Mouse (Mus musculus) stomach, embryonic 16.5 days (tissue): ENCODE measurements at regions not wholly inside any gene's neighbourhood (a gene's known extent, or its start where the extent isn't known, plus 50 kb on each side); places are given as distances from the start of the nearest gene placed in this dataset.

Experiments
- ATAC-seq: fragments of 200-750 bp; cut with Nextera tagmentation; 2 replicates; pipeline ENCODE4 v1.8.0; 2017; ENCODE audit warnings: moderate number of reproducible peaks, moderate TSS enrichment; ENCODE audit not compliant: insufficient read depth, low FRiP score
- H3K27ac ChIP-seq: fragments of 300-500 bp; sonication (generic); 2 replicates; pipeline ENCODE4 v1.5.1; 2014; ENCODE audit warnings: low read length
- H3K27me3 ChIP-seq: fragments of 300-500 bp; sonication (generic); 2 replicates; pipeline ENCODE4 v1.6.1; 2014; ENCODE audit warnings: low read length, control low read depth, mixed read lengths; ENCODE audit not compliant: control insufficient read depth, insufficient read depth
- H3K36me3 ChIP-seq: fragments of 300-500 bp; sonication (generic); 2 replicates; pipeline ENCODE4 v1.6.1; 2014; ENCODE audit warnings: low read length; ENCODE audit not compliant: control insufficient read depth, insufficient read depth
- H3K4me1 ChIP-seq: fragments of 300-500 bp; sonication (generic); 2 replicates; pipeline ENCODE4 v1.6.1; 2014; ENCODE audit warnings: low read length, control low read depth, mixed read lengths; ENCODE audit not compliant: control insufficient read depth, insufficient read depth
- H3K4me2 ChIP-seq: fragments of 300-500 bp; sonication (generic); 2 replicates; pipeline ENCODE4 v1.6.1; 2014; ENCODE audit warnings: low read depth, low read length, mixed read lengths
- H3K4me3 ChIP-seq: fragments of 300-500 bp; sonication (generic); replicated peaks from 2 replicates; pipeline ENCODE4 v1.5.1; 2014; ENCODE audit warnings: mild to moderate bottlenecking, low read length
- H3K9ac ChIP-seq: fragments of 300-500 bp; sonication (generic); 2 replicates; pipeline ENCODE4 v1.6.1; 2014; ENCODE audit warnings: low read length
- H3K9me3 ChIP-seq: fragments of 300-500 bp; sonication (generic); replicated peaks from 2 replicates; pipeline ENCODE4 v1.6.1; 2016; ENCODE audit warnings: low read length, control low read depth; ENCODE audit not compliant: control insufficient read depth
- WGBS: fragments of 180-500 bp; shearing (Covaris S2); extraction: QIAGEN DNeasy Blood & Tissue Kit; methylation state at CpG from one replicate; pipeline ENCODE4 v1.1.7; 2014; 5-methylcytosine and 5-hydroxymethylcytosine counted together

DNA sequence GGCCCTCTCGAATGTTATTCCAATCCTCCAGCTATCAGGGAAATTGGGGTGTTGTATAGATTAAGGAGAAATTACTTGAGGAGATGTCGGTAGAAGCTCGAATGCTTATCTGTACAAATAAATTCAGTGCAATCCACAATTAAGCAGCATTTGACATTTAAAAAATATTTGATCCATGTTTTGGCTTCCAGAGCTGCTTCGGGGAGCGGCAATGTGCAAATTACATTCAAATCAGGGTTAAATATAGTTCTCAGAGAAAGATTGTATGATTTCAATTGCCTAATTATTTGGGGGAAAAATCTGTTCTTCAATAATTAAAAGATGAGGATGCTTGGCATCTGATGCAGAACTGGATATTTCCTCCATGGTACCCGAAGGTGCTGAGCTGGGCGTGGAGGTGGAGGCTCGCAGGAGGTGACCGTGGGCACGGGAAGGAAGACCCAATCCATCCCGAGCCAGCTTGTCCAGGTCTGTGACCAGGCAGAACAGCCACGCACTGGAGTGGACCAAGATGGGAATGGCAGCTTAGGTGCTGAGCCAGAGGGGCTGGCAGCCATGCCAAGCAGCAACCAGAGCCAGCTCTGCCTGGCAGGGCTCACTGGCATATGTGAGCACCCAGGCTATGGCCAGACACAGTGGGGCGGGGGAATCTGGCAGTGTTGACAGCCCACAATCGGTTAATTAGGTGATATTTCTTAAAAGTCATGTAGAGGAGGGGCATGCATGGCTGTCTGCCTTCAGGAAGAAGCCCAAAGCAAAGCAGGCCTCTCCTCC is 117.5 kb downstream of the Kif26a start:
- no peak overlapping the region for H3K4me3 ChIP-seq
- H3K27me3 ChIP-seq = no peaks in the 10 kb centered on the region
- no peak for ATAC-seq
- H3K9me3 ChIP-seq = no peaks in the 10 kb centered on the region
- no peak overlapping the region for H3K27ac ChIP-seq
- no peak overlapping the region for H3K9ac ChIP-seq
- no peaks in the 10 kb centered on the region for H3K36me3 ChIP-seq
- no peak overlapping the region for H3K4me2 ChIP-seq
- 79% methylated on average over 14 of the region's 14 CpGs for WGBS
- H3K4me1 ChIP-seq = no peaks in the 10 kb centered on the region

DNA sequence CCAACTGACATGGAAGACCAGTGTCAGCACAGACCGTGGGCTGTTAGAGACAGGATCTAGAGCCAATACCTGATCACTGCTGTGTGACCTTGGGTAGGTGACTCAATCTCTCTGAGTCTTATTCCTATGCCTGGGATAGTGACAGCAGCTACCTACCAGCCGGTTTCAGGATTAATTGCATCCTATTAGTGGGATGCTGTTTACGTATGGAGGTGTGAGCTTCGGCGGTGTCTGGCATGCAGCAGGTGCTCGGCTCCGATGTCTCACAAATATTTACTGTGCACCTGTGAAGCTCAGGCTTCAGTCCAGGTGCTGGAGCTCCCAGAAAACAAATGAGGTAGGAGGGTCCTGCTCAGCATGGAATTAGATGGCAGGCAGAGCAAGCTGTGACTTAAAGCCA is 118.2 kb downstream of the Kif26a start:
- Histone ChIP-seq H3K4me1 (no peaks in the 10 kb centered on the region), H3K4me3 (no peak overlapping the region), H3K27me3 (no peaks in the 10 kb centered on the region), H3K9me3 (no peaks in the 10 kb centered on the region), H3K9ac (no peak overlapping the region), H3K36me3 (no peaks in the 10 kb centered on the region), H3K4me2 (no peak overlapping the region), H3K27ac (no peak overlapping the region)
- WGBS = 38% methylated on average over 7 of the region's 7 CpGs
- ATAC-seq = no peak

DNA sequence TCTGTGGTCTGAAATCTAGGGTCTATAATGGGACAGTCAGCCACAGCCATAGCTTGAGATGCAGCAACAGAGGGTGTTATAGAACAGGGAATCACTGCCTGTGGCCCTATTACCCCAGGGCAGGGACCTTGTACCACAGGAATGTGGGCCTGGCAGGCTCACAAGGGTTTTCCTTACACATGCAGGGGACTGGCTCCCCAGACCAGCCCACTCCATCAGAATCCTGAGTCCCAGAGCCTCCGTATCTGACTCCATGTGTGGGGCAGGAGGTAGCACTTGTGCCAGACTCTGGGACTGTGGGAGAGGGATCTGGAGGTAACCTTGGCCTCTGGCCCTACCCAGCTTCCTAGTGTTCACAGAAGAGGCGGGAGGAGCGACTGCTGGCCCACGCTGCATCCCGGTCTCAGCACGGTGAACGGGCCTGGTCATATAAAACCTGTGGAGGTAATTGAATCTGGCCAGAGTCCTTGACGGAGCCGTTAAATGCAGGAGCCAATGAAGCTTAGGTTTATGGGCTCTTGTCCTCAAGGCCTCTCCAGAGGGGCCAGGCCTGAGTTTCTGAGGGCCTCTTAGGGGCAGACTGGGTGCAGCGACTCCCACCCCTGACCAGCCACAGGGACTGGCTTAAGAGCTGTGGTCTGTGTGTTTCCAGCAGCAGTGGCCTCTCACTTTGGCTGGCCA is 119.4 kb downstream of the Kif26a start:
- Histone ChIP-seq H3K9me3 (no peaks in the 10 kb centered on the region), H3K36me3 (no peaks in the 10 kb centered on the region), H3K27ac (no peak overlapping the region), H3K4me2 (no peak overlapping the region), H3K4me3 (no peak overlapping the region), H3K27me3 (no peaks in the 10 kb centered on the region), H3K9ac (no peak overlapping the region), H3K4me1 (no peaks in the 10 kb centered on the region)
- ATAC-seq = no peak
- 59% methylated on average over 10 of the region's 10 CpGs for WGBS

DNA sequence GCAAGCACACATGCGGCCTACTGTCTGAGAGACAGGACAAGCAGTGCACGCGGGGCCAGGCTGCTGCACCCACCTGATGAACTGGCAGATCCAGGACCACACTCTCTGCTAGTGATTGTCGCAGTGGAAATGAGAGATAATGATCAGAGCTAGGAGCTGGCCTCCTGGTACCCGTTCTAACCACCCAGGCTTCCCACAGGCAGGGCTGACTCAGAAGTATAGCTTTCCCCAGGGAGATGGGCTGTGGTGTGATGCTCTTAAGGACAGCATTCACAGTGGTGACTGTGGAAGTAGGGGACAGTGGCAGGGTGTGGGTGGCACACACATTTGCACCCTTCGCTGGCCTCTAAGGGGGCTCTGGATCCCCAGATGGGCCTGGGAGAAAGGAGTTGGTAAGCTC is 128.0 kb downstream of the Kif26a start:
- Histone ChIP-seq H3K27ac (no peak overlapping the region), H3K4me1 (no peaks in the 10 kb centered on the region; the same call in 1 of the 2 replicates), H3K27me3 (no peaks in the 10 kb centered on the region), H3K36me3 (no peaks in the 10 kb centered on the region), H3K4me2 (no peak overlapping the region), H3K4me3 (no peak overlapping the region), H3K9me3 (no peaks in the 10 kb centered on the region), H3K9ac (no peak overlapping the region)
- 81% methylated on average over 6 of the region's 6 CpGs for WGBS
- ATAC-seq = no peak

DNA sequence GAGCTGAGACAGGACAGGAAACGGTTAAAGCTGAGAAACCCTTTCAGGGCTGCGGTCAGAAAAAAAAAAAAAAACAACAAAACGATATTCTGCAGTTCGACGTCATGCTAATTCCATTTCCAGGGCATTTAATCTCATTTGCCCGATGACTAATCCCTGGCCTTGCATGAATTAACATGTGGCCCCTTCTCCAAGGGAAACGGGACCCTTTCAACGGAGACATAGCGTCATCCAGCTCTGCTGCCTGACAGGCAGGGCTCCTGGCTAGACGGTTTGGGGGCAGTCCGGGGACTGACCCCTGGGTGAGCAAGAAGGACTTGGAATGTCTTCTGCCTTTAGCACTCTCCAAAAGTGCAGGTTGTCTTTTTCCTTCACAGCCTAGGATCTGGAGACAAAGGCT is 128.7 kb downstream of the Kif26a start:
- H3K4me2 ChIP-seq = no peak overlapping the region
- 30% methylated on average over 11 of the region's 11 CpGs for WGBS
- ATAC-seq = no peak

DNA sequence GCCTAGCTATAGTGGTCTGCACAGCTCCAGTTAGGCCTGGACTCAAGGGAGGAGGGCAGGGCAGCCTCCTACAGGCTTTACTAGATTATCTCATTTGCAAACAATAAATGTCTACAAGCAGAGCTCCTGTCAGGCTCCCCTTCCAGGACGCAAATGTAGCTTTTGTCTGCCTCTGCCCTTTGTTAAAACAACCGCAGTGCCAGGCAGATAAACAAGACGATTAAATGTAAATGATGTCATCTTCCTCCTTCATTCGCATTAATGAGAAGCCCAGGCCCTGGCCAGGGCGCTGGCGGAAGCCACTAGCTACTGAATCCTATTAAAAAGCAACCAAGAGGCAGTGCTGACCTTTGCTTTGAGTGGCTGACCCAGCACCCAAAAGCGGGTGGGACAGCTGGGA is 130.6 kb downstream of the Kif26a start:
- 33% methylated on average over 7 of the region's 7 CpGs for WGBS
- Histone ChIP-seq H3K4me3 (no peak overlapping the region), H3K9me3 (no peaks in the 10 kb centered on the region), H3K4me2 (no peak overlapping the region), H3K27ac (no peak overlapping the region), H3K36me3 (no peaks in the 10 kb centered on the region), H3K27me3 (no peaks in the 10 kb centered on the region), H3K4me1 (no peaks in the 10 kb centered on the region; the same call in 1 of the 2 replicates), H3K9ac (no peak overlapping the region)
- no peak for ATAC-seq

More for the DNA sequence above, 128.7 kb downstream of the Kif26a start:
- no peaks in the 10 kb centered on the region for H3K9me3 ChIP-seq
- H3K4me1 ChIP-seq = no peaks in the 10 kb centered on the region; the same call in 1 of the 2 replicates
- no peak overlapping the region for H3K4me3 ChIP-seq
- H3K36me3 ChIP-seq = no peaks in the 10 kb centered on the region
- H3K9ac ChIP-seq = no peak overlapping the region
- no peaks in the 10 kb centered on the region for H3K27me3 ChIP-seq
- H3K27ac ChIP-seq = no peak overlapping the region

DNA sequence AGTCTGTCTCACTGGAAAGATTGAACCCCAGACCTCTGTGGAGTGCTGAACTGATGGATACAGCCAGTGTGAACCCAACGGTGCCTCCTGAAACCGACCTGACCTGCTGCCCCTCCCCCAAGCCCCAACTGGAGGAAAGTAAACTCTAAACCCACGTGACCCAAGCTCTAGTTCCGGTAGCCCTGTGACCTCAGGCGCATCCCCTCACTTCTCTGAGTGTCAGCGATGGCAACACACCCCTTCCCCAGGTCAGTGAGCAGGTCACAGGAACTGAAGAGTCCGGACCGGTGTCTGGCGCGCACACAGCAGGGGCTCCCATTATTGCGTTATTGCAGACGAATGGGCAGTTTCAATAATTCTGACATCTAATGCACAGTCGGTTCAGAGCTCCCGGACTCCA is 131.5 kb downstream of the Kif26a start:
- WGBS = 55% methylated on average over 14 of the region's 14 CpGs
- Histone ChIP-seq H3K4me3 (no peak overlapping the region), H3K9ac (no peak overlapping the region), H3K36me3 (no peaks in the 10 kb centered on the region), H3K9me3 (no peaks in the 10 kb centered on the region), H3K4me1 (no peaks in the 10 kb centered on the region; the same call in 1 of the 2 replicates), H3K4me2 (no peak overlapping the region), H3K27ac (no peak overlapping the region), H3K27me3 (no peaks in the 10 kb centered on the region)
- ATAC-seq = no peak

DNA sequence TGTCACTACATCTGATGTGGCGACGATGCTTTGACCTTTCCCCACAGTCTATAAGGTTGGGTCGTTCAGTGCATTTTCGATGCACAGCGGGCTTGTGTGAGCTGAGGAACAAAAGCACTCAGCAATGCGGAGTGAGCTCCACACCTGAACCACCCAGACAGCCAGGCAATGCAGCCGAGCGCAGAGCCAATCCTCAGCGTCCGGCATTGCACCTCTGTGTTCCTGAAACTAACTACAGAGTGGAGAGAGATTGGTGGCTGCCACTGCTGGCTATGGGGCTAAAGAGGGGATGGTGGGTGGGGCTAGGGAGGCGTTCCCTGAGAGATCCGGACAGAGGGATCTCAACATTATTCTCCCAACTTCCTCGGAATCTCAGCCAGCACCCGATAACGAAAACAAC is 139.1 kb downstream of the Kif26a start:
- WGBS = 43% methylated on average over 15 of the region's 15 CpGs
- Histone ChIP-seq H3K27me3 (no peaks in the 10 kb centered on the region), H3K9me3 (no peaks in the 10 kb centered on the region), H3K27ac (no peak overlapping the region), H3K4me1 (no peaks in the 10 kb centered on the region), H3K4me3 (no peak overlapping the region), H3K9ac (no peak overlapping the region), H3K4me2 (no peak overlapping the region), H3K36me3 (no peaks in the 10 kb centered on the region)
- ATAC-seq = no peak

DNA sequence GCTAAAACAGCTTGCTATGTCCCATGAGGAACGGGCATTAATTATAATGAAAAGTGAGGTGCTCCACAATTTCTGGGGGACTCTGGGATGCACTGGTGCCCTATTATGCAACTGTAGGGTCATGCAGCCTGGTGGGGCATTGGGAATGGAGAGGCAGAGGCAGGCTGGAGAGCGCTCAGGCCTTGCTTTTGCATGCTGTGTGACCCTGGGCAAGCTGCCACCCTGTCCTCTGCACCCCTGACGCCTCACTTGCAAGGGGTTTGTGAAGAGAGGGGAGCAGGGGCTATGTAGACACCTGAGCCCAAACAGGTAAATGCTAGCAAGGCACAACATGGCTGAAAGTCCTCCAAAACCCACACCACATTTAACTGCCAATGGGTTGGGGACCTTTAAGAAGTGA is 142.8 kb downstream of the Kif26a start:
- Histone ChIP-seq H3K9ac (no peak overlapping the region), H3K4me3 (no peak overlapping the region), H3K36me3 (no peaks in the 10 kb centered on the region), H3K9me3 (no peaks in the 10 kb centered on the region), H3K4me2 (no peak overlapping the region), H3K4me1 (peaks cover 3% of the 10 kb centered on the region; the same call in 1 of the 2 replicates), H3K27me3 (no peaks in the 10 kb centered on the region), H3K27ac (no peak overlapping the region)
- no peak for ATAC-seq
- WGBS = 80% methylated on average over 3 of the region's 3 CpGs
